Mouse (Mus musculus): ENCODE results near the gene Fscn3. TPM values are rescaled to one million over a fixed set of nuclear protein-coding genes. Genes with fewer than 3 reads are reported as not detected.
A peak's percentile ranks its signal among the peaks of the same experiment; 100 is the strongest.

Gene Fscn3
- not detected in 2 replicates for polyA plus RNA-seq (2012; rRNA removed)

DNA sequence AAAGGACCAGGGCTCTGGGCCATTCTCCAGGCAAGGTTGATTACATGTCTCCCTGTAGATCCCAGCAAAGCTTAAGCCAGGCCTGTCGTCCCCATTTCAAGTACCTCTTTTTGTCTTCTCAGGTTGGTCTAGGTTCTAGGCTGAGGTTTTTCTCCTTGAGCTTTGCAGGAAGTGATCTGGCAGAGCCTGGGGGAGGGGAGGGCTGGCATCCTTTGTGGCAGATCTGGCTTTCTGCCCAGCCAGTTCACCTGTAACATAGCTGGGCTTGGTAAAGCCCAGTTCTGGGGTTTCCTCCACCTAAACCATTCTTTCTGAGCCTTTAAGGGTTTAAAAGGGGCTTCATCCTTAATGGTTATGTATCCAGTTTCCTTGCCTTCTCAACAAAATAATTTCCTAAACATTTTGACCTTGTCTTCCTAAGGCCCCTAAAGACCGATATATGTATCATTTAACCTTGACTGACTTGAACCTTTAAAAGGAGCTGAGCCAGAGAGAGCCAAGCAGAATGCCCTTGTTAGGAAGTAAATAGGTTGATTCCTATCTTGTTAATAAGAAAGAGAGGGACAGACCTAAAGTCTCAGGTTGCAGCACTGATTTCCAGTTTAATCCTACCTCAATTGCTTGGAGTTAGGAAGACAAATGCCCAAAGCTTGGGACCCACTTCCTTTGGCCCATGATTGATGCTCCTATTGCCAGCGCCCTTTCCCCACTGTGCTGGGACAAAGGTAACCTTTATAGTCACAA is at the start of gene Fscn3:
Gene Fscn3 (plus strand): TSS at position 694 of the 744 bp plus-strand sequence.
- DNase-seq (ENCODE audit: low spot score), result no peak

GRCm38 (mm10) chr6:28381983-28382382 is 45.6 kb upstream of the Fscn3 start:
- DNase-seq (ENCODE audit: low spot score), result no peak

- no peak for DNase-seq (ENCODE audit: low spot score)
Measured at GRCm38 (mm10) chr6:28385169-28385568, 42.4 kb upstream of the Fscn3 start.

GRCm38 (mm10) chr6:28389038-28389437 is 38.6 kb upstream of the Fscn3 start:
- no peak for DNase-seq (ENCODE audit: low spot score)

GRCm38 (mm10) chr6:28396051-28396852 is 31.3 kb upstream of the Fscn3 start:
- DNase-seq (ENCODE audit: low spot score), result no peak

- DNase-seq (ENCODE audit: low spot score), result no peak
Measured at GRCm38 (mm10) chr6:28396853-28397457, 30.6 kb upstream of the Fscn3 start.

- no peak for DNase-seq (ENCODE audit: low spot score)
Measured at GRCm38 (mm10) chr6:28397681-28398203, 29.8 kb upstream of the Fscn3 start, which contains the start of gene Zfp800. Gene Zfp800 (minus strand): TSS chr6:28398005.

DNA sequence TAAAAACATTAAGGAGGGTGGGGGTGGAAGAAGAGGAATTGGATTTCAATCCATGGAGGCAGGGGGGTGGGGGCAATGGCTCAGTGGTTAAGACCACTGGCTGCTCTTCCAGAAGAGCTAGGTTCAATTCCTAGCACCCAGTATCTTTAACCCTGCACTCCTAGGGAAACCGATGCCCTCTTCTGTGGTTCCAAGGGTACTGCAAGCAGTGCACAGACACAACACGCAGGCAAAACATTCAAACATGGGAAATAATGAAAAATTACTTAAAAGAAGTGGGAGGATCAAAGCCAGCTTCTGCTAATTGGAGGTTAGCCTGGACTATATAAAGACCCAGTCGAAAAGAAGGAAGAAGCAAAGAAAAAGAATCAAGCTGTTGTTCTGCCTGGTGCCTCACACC is 28.9 kb upstream of the Fscn3 start:
- no peak for DNase-seq (ENCODE audit: low spot score)

DNA sequence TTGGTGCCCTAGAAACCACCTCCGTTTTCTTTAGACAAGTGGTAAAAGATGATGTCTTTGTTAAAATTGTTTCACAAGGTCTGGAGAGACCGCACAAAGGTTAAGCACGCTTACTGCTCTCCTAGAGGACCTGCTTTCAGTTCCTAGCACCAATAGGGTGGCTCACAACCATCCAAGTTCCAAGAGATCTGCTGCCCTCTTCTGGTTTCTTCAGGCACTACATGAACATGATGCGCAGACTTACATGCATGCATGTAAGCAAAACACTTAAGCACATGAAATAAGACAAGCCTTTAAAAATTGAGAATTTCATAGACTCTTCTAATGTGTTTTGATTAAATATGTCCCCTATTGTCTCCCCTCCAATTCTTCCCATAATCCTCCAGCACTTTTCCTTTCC is 27.8 kb upstream of the Fscn3 start:
- DNase-seq (ENCODE audit: low spot score), result no peak

GRCm38 (mm10) chr6:28410053-28410452 is 17.5 kb upstream of the Fscn3 start:
- no peak for DNase-seq (ENCODE audit: low spot score)

- no peak for DNase-seq (ENCODE audit: low spot score)
Measured at GRCm38 (mm10) chr6:28411236-28411635, 16.4 kb upstream of the Fscn3 start.

DNA sequence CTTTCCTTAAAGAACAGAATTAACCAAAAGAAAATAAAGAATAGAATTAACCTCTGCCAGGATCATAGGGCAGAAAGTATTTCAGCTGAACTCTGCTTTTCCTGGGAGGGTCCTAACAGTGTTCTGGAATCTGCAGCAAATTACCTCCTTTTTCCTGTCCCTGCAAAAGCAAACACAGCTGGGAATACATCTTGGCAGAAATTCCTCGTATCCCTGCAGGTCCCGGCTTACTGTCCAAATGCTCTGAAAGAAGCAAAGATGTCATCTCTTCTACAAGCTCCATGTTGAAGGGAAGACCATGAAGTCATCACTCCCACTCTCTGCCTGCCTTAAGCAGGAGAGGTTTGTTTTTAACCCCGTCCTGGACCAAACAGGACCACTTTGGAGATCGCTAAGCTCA is 10.6 kb upstream of the Fscn3 start:
- no peak for DNase-seq (ENCODE audit: low spot score)

- no peak for DNase-seq (ENCODE audit: low spot score)
Measured at GRCm38 (mm10) chr6:28418449-28418848, 9.1 kb upstream of the Fscn3 start.

GRCm38 (mm10) chr6:28419673-28420072 is 7.9 kb upstream of the Fscn3 start:
- no peak for DNase-seq (ENCODE audit: low spot score)

- DNase-seq (ENCODE audit: low spot score), result no peak
Measured at GRCm38 (mm10) chr6:28420361-28420760, 7.2 kb upstream of the Fscn3 start.

GRCm38 (mm10) chr6:28420865-28421264 is 6.7 kb upstream of the Fscn3 start:
- DNase-seq (ENCODE audit: low spot score), result no peak

DNA sequence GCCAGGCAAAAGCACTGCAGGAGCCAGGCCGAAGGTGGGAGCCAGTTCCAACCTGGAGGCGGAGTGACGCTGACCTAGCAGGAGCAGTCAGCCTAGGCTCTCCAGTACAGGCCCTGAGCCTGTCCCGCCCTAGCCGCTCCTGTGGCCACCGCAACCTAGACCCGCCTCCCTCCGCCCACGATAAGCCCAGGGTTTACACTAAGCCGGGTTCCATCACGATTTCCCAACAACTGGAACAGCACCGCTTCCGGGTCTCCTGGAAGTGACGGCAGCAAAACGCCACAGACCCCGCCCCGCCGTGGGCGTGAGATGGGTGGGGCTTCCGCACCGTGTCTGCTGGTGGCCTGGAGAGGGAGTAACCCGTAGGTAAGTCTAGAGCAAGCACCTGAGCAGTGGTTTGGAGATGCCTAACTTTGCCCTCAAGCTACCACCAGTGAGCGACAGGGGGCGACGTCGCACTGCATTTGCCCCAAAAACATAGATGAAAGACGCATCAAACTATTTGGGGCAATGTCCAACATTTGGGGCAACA is 6.1 kb upstream of the Fscn3 start:
- peak; percentile 90 for DNase-seq (ENCODE audit: low spot score)

DNA sequence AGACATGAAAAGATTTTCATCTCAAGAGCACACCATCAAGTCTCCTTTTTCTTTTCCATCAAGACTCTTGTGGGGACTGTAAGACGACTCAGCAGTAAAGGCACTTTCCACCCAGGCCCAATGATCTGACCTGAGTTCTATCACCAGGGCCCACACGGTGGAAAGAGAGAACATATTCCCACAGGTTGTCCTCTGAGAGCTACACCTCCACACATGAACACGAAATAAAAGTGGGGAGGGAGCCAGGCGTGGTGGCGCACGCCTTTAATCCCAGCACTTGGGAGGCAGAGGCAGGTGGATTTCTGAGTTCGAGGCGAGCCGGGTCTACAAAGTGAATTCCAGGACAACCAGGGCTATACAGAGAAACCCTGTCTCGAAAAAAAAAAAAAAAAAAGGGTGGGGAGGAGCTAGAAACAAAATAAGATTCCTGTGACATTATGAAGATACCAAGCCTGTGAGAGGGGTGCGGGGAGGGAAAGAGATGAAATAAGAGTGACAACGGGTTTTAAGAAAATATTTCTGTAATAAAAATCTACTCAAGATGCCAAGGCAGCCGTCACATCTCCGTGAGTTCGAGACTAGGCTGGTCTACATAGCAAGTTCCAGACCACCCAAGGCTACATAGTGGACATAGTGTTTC is 4.8 kb upstream of the Fscn3 start:
- no peak for DNase-seq (ENCODE audit: low spot score)

DNA sequence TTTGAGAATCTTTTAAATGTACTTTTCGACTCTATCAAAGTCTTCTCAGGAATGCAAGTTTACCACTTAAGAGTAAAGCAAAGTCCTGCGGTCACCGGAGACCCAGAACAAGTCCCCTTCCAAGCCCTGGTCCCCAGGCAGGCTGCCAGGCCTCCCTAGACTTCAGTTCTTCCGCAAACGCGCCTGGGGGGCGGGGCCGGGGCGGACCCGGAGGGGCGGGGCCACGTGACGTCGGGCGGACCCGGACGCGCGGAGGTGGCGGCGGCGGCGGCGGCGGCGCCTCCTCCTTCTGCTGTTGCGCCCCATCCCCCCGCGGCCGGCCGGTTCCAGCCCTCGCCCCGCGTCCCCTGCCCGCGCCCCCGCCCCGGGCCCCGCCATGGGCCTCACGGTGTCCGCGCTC is 4.3 kb upstream of the Fscn3 start, which contains the start of gene Arf5:
Gene Arf5 (plus strand): TSS at position 248 of the 400 bp plus-strand sequence.
- peak; percentile 92 for DNase-seq (ENCODE audit: low spot score)

- DNase-seq (ENCODE audit: low spot score), result peak; percentile 62
Measured at GRCm38 (mm10) chr6:28423767-28424695, 3.6 kb upstream of the Fscn3 start.

All from urinary bladder, adult 2 months (tissue).